Mouse (Mus musculus): ENCODE results near the gene C1qtnf1.

C1qtnf1 gene

GRCm38 (mm10) chr11:118434093-118434492 lies 6.1 kb downstream of the C1qtnf1 start:
- no peak for DNase-seq (ENCODE audit: low read depth, low spot score)

DNA sequence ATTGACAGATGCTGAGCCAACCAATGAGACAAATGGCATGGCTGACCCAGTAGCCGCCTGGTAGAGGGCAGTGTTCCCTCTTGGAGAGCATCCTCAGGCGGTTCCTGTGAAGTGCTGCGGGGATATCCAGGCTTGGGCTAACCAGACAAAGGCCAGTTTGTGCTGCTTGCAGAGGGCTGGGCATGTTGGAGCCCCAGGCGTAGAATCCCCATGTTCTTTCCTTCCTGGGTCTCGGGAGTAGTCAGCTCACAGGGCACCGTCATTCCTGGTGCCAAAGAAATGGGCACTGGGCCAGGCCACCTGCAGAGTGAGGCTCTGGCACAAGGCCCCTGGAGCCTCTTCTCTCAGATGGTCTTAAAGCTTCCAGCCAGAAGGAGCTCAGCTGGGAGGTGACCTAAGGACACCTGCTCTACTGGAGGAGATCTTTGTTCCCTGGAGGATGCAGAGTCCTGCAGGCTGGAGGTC lies 8.5 kb downstream of the C1qtnf1 start:
- no peak for DNase-seq (ENCODE audit: low read depth, low spot score)

DNA sequence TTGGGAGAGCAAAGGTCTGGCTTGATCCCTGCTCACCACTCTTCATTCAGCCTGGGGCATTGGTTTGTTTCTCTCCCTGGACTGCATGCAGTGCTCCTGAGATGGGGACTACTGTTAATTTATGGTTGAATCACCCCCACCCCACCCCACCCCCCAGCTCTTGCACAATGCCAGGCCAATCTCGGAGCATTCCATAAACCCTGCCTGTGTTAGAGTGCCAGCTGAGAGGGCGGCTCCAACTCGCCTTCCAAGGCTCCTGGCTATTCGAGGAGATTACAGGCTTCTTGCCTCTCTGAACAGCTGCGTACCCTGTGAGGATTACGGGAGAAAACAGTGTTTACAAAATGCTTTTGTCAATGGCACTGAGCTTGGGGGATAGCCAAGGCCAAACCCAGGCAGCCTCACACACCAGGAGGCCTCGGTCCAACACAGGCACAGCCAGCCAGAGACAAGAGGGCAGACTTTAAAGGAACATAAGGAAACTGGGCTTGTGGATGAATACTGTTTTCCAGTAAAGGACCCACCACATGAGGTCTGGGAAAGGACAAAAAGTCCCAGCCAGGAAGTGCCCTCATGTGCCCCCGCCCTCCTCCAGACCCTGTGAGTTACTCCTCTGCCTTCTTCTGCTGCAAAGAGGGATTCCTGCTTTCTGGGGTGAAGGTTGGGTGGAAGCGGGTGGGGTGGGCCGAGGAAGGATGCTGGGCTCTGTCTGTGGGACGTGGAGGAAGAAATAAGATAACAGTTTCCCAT lies 10.8 kb downstream of the C1qtnf1 start:
- no peak for DNase-seq (ENCODE audit: low read depth, low spot score)

DNA sequence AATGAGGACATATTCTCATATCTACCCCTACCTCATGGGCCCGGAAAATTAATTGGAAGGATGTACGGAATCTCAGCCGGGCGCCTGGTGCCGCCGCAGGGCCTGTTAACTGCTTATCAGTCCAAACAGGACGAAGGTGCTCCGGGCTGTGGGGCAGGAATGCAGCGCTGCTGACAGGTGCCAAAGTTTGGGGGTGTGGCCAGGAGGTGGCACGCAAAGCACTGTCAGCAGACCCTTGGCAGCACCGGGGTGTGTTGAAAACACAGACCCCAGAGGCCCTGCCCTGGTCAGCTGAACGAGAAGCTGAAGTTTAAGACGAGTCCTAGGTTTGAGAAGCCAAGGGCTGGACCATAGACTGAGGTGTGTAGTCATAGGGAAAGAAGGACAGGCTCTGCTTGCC lies 14.7 kb downstream of the C1qtnf1 start:
- no peak for DNase-seq (ENCODE audit: low read depth, low spot score)

- peak; percentile 53 for DNase-seq (ENCODE audit: low read depth, low spot score)
These were observed 15.4 kb downstream of the C1qtnf1 start for GRCm38 (mm10) chr11:118443201-118443970.

DNA sequence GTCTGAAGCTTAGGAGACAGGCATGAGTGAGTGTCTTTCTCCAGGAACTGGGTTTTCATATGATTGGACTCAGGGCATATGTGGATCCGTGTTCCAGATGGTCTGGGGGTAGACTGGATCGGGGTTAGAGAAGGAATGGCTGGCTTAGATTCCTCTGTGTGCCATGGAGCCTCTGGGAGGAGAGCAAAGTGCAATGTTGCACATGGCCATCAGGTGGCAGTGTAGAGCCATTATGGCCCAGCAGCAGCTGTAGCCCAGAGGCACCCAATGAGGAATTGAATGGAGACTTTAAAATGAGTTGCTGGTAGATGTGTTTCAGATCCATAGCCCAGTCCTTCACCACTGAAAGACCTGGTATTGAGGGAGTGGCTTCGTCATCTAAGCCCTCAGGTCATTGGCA lies 17.8 kb downstream of the C1qtnf1 start:
- DNase-seq (ENCODE audit: low read depth, low spot score): peak; percentile 69

DNA sequence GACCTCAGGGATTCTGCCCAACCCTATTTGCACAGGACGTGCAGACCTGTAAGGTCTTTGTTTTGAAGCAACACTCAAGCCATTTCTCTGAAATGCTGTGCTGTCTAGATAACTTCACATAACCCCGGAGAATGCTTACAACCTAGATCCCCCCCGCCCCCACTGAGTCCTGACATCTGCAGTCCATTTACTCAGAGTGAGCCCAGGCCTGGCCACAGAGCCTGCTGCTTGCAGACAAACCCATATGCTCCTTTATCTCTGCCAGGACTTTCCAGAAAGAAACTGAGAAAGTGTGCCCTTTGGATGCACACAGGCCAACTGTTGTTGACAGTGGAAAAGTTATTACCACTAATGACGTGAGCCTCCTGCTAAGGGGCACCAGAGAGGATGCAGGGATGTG lies 19.3 kb downstream of the C1qtnf1 start:
- DNase-seq (ENCODE audit: low read depth, low spot score): no peak

DNA sequence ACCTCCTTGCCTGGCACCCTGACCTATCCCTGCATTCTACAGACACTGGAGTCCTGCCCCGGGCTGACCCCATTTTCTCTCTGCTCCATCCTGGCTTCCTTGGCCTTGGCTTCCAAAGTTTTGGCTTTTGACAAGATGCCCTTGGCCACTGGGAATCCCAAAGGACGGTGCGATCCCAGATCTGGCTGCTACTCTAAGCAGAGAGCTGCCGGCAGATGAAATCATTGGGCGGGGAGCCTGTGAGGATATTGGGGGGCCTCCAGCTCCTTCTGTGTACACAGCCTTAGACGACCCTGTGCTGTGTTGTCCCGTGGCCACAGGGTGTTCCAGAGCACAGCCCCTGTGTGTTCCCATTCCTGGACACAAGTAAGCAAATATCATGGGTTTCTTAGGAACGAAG lies 20.4 kb downstream of the C1qtnf1 start:
- DNase-seq (ENCODE audit: low read depth, low spot score): no peak

GRCm38 (mm10) chr11:118451211-118451610 lies 23.2 kb downstream of the C1qtnf1 start:
- DNase-seq (ENCODE audit: low read depth, low spot score): no peak

- DNase-seq (ENCODE audit: low read depth, low spot score): no peak
These were observed 25.0 kb downstream of the C1qtnf1 start for GRCm38 (mm10) chr11:118452955-118453354.

GRCm38 (mm10) chr11:118453886-118454671 lies 26.1 kb downstream of the C1qtnf1 start:
- DNase-seq (ENCODE audit: low read depth, low spot score): no peak

GRCm38 (mm10) chr11:118455788-118456187 lies 27.8 kb downstream of the C1qtnf1 start:
- no peak for DNase-seq (ENCODE audit: low read depth, low spot score)

DNA sequence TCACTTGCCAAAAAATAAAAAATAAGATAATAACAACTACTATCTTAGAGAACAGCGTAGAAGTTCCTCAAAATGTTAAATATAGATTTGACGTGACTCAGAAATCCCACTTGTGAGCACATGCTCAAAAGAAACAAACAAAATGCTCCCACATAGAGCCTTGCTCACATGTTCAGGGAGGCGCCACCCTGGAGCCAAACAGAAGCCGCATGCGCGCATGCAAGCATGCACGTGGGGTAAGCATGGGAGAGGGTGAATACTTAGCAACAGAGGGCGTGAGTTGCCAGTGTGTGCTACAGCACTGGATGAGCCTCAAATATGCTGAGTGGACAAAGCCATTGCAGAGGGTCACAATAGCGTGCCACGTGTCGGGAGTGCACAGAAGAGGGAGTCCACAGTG lies 28.9 kb downstream of the C1qtnf1 start:
- DNase-seq (ENCODE audit: low read depth, low spot score): no peak

- DNase-seq (ENCODE audit: low read depth, low spot score): no peak
These were observed 31.0 kb downstream of the C1qtnf1 start for GRCm38 (mm10) chr11:118459051-118459450.

DNA sequence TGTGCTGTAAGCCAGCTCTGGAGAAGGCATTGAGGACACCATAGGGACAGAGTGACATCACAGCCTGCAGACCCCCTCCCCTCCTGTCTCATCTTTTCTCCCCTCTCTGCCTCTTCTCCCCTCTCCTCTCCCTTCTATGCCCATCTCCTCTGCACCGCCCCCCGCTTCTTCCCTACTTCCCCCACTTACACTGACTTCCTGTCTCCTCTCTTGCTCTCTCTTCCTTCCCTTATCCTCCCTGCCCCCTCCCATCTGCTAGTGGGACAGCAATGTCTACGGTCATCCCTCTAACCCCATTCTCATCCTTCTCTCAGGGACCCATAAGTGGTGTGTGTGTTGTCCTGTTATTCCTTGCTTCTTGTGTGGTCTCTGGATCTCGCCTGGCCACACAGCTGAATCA lies 31.5 kb downstream of the C1qtnf1 start:
- no peak for DNase-seq (ENCODE audit: low read depth, low spot score)

DNA sequence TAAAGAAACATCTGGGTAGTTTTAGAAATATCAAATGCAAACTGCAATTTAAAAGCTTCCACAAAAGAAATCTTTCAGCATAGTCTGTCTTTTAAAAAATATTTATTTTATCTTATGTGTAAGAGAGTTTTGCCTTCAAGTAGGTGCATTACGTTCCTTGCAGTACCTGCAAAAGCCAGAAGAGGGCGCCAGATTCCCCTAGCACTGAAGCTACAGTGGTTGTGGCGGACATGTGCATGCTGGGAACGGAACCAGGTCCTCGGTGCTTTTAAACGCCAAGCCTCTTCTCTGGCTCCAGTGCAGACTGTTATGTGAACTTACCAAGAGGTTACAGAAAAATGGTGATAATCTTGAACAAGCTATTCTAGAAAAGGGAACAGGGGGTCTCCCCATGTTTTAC lies 32.3 kb downstream of the C1qtnf1 start:
- peak; percentile 44 for DNase-seq (ENCODE audit: low read depth, low spot score)

DNA sequence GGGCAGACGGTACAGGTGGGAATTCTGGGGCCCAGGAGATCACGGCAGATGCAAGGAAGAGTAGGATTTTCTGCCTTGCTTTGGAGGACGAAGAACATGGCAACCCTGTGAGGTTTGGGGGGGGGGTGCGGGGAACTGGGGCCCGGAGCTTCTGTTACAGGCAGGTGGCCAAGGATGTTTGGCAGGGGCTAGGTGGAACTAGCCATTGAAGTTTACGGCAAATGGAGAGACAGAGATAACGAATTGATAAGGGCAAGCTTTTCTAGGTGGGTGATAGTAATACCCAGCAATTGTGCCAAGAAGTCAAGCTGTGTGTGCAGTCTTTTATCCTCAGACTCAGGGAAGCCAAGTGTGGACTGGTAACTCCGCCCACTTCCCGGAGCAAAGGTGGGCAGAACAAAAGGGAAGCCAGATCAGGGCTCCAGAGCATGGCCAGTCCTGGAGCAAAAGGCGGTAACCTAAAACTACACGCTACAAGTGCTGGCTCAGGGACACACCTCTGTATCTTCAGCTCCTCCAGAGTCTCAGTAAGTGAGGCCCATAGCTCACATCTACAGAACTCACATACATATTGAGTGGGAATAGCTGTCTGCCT lies 39.5 kb downstream of the C1qtnf1 start:
- DNase-seq (ENCODE audit: low read depth, low spot score): no peak

- DNase-seq (ENCODE audit: low read depth, low spot score): no peak
These were observed 41.6 kb downstream of the C1qtnf1 start for GRCm38 (mm10) chr11:118469509-118470160.

GRCm38 (mm10) chr11:118470234-118470966 lies 42.4 kb downstream of the C1qtnf1 start:
- peak; percentile 29 for DNase-seq (ENCODE audit: low read depth, low spot score)

- no peak for DNase-seq (ENCODE audit: low read depth, low spot score)
These were observed 43.7 kb downstream of the C1qtnf1 start for GRCm38 (mm10) chr11:118471676-118472075.

DNA sequence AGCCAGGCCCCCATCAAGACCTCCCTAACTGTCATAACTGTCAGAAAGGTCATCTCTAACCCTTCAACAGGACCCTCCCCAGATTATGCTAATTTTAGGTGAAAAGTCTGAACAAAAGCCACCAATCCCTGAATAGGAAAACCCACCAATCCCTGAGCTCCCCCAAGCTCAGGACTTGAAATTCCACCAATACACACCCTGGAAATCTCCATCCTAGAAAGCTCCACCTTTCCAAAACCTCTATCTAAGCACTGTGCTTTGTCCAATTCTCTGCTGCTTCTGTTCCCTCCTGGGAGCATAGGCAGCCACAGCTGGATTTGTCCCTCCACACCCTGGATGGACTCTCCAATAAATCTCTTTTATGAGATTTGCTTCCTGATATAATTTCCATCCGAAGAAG lies 45.2 kb downstream of the C1qtnf1 start:
- DNase-seq (ENCODE audit: low read depth, low spot score): no peak
